Mouse (Mus musculus) neutrophil, adult 5-6 weeks (primary cell): ENCODE results near the gene Mrpl58. TPM values are rescaled to one million over a fixed set of nuclear protein-coding genes. Genes with fewer than 3 reads are reported as not detected.

Source experiments
- ATAC-seq: fragments of 151-379, 151-347 bp; 2 replicates; pipeline ENCODE4 v1.8.0; 2017; ENCODE audit warnings: mild to moderate bottlenecking, moderate TSS enrichment; ENCODE audit not compliant: insufficient number of reproducible peaks, poor library complexity, low FRiP score, severe bottlenecking; ENCODE audit errors: extremely low read depth
- total RNA-seq: library from RNA; stranded (forward); fragments of 200-1000 nt; gene quantifications from 2 replicates; pipeline ENCODE4 v1.2.3, GENCODE M21; 2017

Mrpl58 gene
- total RNA-seq, 1 experiment from 2014 or later: 27.7 TPM

DNA sequence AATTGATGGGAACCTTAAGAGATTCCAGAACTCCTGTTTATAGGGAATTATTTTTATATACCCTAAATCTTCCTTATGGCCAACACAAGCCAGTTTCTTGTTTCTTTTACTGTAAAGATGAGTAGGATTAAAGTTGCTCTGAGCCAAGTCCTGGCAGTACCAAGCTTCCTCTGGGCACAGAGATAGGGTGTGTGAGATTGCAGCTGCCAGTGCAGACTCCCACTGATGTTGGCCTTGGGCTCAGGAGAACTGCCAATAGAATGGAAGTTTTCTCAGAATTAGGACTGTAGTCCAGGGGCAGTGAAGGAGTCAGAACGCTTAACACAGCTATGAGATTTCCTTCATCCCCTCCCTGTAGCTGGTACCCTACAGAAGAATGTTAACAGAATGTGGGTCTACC lies 17.8 kb downstream of the Mrpl58 start:
- no peak for ATAC-seq

DNA sequence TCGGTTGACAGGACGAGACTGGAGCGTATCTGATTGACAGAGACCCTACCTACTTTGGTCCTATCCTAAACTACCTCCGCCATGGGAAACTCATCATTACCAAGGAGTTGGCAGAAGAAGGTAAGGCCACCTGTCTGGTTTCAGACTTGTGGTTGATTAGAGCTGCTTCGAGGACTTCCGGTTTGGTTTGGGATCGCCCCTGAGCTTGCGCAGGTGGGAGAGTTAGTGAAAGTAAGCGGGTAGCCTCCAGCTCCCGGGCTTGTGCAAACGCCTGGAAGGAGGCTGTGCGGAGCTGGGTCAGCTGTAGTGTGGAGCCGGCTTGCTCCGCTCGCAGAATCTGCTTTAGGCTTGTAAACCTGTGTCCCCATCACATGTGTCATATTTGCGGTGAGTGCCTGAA lies 18.4 kb downstream of the Mrpl58 start:
- no peak for ATAC-seq

DNA sequence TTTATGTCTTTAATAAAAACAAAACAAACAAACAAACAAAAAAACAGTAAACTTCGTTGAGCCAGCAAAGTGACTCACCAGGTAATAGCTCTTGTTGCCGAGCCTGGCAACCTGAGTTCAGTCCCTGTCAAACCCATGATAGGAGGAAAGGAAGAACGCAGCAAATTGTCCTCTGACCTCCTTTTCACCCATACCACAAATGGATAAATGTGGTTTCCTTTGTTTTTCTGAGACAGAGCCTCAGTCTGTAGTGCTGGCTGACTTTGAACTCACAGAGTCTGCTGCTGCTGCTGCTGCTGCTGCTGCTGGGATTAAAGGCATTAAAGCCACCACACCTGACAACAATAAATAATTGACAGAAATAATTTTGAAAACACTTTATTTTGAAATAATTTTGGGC lies 19.5 kb downstream of the Mrpl58 start:
- ATAC-seq: no peak

DNA sequence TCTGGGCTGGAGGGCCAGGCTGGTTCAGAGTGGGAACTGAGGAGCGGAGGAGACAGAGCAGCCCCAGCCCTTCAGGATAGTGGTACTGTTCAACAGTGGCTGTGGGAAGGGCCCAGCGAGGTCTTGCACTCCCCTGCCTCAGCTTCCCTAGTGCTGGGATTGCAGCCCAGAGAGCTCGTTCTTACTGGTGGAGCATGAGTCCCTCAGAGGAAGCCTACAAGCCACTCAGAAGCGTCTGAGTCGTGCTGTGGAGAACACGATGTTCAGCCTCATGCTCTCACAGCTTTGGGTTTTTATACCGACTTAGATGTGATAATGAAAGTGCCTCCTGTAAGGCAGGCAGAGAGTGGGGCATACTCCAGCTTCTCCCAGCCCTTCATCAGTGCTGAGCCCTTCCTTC lies 21.1 kb downstream of the Mrpl58 start:
- ATAC-seq: no peak

DNA sequence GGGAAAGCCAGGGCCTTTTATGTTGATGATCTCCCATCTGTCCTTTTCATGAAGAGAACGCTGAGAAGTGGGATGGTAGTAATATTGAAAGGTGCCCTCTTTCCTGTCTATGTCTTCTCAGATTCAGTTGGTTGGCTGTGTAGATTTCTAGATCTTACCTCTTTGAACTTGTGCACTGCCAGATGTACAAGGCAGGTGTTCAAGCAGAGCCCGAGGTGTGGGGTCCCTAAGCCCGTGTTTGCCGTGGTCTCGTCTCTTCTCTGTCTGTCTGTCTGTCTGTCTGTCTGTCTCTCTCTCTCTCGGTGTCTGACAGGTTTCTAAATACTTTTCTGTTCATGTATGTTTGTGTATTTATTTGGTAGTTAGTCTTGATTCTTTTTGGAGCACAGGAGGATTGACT lies 22.1 kb downstream of the Mrpl58 start:
- ATAC-seq: no peak

DNA sequence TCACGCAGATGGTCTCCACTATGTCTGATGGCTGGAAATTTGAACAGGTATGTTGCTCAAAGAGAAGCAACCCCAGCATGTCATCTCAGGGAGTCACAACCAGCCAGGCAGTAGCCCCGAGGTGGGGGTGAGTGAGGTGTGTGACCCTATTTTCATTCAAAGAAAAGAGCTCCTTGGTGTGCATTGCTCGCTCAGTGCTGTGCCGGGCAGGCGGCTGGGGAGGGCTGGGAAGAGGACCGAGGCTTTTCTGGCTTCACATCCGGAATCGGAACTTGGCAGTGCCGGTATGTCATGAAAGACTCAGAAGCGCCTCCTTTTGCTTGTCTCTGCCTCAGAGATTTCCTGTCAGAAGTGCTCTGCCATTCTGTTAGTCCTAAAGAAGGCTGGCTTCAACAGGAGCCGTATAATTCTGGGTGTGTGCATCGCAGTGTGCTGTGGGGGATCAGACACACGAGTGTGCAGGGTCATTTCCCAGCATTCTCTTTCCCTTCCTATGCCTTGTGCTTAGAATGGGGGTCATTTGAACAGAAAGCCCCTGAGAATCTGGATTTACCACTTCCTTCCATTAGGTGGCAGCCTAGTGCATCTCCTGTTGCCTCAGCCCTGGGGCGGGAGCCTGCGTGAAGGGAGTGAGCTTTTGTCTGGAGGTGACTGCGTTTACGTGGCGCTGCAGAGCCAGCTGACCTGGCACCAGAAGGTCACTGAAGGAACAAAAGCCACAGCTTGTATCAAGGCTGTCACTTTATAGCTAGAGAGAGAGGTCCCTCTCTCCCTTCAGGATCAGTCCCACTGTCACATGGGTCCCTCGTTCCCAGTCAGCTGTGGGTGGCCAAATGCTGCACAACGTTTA lies 24.2 kb downstream of the Mrpl58 start:
- peak; percentile 62 for ATAC-seq

DNA sequence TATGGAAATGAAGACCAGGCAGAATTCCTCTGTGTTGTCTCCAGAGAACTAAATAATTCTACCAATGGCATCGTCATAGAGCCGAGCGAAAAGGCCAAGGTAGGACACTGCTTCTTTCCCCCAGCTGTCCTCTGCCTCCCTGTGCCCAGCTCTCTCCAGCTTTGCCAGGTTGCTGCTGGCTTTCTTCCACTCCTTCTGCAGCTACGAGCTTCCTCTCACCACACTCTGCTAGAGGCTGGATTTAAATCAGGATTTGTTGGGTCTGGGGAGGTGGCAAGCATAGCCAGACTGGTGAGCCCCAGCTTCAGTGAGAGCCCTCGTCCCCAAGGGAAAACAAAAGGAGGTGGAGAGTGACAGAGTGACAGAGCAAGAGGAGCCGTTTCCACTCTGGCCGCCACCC lies 25.8 kb downstream of the Mrpl58 start:
- ATAC-seq: no peak

DNA sequence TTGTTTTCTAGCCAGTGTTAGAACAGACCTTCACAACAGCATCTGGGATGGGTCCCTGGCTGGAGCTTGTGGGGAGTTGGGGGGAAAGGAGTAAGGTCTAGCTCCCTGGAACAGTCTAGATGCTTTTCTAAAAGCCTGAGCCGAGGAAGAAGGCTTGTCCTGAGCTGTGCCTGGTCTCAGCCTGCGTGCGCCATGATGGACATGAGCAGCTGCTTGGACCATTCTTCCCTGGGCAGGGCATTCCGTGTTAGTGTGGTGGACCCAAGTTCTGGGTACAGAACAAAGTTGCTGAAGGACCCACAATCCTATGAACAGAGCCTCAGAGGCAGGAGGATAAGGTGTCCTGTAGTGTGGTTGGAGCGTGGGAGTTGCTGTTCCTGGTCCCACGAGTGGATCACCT lies 27.0 kb downstream of the Mrpl58 start:
- no peak for ATAC-seq

DNA sequence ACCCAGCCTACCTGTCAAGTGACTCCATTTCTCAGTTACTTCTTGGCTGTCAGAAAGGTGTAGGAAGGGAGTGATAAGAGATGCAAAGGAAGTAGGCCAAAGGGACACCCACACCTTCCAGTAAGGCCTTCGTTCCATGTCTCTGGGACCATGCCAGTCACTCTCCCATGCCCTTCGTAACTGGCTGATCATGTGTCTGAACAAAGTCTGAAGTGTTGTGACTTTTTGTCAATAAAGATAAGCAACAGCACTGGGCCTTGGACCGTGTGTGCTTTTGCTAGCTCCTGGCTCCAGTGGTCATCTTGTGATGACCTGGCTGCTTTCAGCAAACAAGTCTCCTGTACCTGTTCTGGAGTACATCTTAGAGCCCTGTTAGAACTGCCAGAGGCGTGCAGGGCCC lies 29.3 kb downstream of the Mrpl58 start:
- no peak for ATAC-seq

DNA sequence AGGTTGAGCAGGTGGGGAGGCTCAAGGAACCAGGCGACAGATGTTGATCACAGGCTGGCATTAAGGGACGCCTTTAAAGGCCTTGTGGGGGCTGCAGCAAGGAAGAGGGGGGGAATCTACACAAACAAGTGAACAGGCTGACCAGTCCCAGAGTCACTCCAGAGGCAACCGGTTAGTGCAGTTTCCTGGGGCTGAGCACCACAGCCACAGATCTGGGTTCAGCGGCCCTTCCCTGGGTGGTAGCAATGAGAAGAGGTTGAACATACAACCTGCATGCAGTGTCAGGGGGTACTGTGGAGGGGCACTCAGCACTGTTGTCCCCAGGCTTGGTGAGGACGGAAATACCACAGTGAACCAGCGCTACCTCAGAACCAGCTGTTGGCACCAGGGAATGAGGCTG lies 29.8 kb downstream of the Mrpl58 start:
- no peak for ATAC-seq

DNA sequence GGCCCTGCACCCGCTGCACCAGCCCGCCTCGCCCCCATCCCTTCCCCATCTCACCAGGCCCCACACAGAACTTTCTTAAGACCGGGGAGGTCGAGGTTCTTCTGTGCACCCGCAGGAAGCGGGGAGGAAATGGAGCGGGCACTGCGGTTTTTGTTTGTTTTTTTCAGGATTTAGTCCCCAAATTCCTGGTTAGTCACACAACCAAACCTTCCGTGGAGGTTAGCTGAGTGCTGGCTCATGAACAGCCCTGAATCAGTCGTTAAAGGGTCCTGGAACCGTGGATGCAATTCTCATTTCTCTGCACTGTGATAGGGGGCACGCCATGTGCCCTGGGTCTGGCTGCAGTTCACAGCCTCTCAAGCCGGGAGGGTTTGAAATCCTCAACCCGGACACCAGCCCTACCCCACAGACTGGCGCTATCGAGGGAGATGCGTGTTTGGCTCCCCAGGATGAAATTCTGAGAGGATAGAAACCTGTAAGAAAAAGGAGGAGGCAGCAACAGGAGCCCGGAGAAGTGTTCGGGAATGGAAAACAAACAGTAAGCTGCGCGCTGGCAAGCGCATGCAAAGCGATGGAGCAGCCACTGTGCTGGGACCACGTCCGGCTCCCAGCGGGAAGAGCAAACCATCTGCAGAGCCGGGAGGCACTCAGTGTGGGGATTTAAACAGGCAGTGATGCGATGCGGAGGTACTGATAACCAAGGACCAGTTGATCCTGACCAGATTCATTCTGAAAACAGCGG lies 32.2 kb downstream of the Mrpl58 start:
- no peak for ATAC-seq

DNA sequence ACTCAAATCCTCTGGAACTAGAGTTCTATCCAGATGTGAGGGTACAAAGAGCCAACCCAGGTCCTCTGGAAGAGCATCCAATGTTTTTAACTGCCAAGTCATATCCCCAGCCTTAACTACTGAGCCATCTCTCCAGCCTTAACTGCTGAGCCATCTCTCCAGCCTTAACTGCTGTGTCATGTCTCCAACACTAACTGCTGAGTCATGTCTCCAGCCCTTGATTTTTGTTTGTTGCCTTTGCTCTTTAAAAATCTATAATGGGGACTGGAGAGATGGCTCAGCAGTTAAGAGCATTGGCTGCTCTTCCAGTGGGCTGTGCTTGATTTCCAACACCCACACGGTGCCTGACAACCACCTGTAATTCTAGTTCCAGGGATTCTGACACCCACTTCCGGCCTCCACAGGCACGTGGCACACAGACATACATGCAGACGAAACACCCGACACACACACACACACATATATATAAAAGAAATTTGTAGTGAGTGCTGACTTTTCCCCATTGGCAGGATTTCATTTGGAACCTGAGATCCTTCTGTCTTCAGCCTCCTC lies 34.1 kb downstream of the Mrpl58 start:
- no peak for ATAC-seq

DNA sequence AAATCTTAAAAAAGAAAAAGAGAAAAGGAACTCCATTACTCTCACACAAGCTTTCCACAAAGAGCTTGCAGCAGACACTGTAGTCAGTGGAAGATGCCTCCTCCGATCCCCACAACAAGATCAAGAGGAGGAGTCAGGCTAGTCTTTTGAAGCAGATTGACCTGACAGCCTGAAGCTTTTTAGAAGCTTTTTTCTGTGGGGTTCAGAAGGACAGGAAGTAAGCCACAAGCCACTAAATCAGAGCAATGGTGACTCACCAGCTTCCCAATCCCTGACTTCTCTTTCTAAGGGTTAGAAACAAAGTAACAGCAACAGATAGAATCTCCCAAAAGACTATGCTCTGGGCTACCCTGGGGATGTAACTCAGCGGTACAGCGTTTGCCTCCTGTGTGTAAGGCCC lies 35.8 kb downstream of the Mrpl58 start:
- ATAC-seq: no peak

DNA sequence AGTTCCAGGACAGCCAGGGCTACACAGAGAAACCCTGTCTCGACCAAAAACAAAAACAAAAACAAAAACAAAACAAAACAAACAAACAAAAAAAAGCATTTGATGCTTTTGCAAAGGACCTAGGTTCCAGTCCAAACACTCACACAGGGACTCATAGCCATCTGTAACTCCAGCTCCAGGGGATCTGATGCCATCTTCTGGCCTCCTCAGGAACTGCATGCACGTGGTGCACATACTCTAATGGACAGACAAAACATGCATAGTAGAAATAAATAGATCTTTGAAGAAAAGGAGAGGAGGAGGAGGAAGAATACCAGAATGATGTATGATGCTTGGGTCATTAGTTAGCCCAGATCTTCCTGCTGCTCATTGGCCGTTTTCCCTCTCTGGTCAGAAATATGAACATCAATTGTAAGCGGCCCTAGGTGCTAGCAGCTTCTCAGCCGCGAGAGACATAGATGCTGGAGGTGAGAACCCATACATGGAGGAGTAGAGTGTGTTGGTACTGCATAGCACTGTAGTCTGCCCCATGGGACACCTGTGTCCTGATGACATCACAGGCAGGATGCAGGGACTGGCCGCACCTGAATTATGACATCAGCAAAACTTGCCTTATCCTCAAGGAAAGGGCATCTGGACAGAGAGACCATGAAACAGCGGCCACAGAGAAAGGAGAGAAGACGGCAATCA lies 36.5 kb downstream of the Mrpl58 start, which contains the start of gene Trim80:
Trim80 (plus strand) TSS at position 640 of the 690 bp plus-strand sequence.
- ATAC-seq: no peak

DNA sequence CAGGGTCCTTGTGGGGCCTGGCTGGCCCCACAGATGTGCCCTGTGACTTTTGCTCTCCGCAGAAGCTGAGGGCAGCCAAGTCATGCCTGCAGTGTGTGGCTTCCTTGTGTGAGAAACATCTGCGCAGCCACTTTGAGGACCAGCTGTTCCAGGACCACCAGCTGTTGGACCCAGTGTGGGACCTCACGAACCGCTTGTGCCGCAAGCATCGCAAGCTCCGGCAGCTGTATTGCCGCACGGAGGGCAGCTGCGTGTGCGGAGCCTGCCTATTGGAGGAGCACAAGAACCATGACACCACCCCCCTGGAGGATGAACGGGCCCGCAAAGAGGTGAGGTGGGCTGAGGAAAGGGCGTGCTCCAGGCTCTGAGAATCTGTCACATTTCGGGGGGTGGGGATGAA lies 37.9 kb downstream of the Mrpl58 start:
- no peak for ATAC-seq

DNA sequence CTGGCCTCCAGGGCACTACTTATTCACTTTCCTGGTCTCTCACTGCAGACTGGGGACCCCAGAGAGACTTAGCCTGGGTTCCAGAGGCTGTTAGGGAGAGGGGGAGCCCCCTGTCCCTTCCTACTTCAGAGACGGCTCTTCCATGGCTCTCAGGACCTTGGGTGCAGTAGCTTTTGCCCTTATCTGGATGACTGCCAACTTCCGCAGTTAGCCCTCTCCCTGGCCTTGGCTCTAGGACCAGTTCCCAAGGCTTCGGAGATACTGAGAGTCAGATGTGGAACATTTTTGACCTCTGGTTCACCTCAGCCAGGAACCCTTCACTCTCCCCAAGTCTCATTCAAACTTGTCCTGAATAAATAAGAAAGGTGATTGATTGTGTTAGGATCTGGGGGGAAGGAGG lies 43.4 kb downstream of the Mrpl58 start:
- ATAC-seq: no peak

DNA sequence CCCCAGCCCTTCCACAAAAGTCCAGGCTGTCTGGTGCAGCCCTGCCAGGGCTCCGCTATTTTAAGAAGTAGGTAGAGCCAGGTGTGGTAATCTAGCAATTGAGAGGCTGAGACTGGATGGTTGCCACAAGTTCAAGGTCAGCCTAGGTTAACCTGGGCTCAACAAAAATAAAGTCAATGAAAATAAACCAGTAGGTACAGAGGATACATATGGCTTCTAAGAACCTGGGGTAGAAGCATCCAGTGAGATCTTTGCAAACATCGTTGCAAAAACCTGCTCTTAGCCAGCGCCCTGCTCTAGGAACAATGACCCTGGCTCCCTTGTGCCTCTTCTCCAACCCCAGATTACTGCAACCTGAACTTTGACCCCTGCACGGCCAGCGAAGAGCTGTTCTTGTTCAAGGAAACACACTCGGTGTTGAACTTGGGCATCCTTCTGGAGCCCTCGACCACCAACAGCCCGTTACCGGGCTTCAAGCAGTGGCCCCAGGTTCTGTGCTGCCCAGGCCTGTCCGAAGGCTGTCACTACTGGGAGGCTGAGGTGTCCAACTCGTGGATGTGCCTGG lies 43.9 kb downstream of the Mrpl58 start:
- no peak for ATAC-seq

DNA sequence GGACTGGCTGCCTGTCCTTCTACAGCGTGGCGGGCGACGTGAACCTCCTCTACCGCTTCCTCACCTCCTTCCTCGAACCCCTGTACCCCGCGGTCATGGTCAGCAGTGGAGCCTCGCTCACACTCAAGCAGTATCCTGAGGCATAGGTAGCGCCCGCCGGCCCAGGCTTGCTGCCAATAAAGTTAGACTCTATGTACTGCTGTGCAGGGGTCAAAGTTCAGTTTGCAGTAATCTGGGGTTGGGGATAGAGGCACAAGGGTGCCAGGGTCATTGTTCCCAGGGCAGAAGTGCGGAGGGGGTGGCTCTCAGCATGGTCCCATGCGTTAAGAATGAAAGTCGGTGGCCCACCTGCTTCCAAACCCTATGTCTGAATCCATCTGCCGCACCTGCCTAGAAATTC lies 44.5 kb downstream of the Mrpl58 start:
- no peak for ATAC-seq

DNA sequence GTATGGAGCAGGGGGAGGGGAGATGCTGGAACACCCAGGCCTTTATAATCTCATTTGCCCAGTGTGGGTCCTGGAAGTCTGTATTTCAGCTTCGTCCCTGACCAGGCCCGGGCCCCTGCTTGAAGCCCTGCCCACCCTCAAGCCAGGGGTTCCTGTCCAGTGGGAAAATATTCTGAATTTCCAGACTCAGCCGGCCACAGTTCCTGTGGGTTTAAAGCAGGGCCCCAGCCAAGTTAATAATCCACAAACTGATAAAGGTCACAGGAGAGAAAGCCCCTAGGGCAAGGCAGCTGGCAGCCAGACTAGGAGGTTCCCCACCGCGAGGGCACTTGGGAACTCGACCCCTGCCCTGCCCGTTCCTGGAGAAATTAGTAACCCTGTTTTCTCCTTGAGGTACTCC lies 45.4 kb downstream of the Mrpl58 start:
- ATAC-seq: no peak
